Mouse (Mus musculus): Measurements from ENCODE around the gene Wipi1. TPM values are rescaled to one million over a fixed set of nuclear protein-coding genes. Genes with fewer than 3 reads are reported as not detected.

Wipi1 gene
- polyA plus RNA-seq, 1 experiment from 2014 or later, result 23.3 TPM

- no peak overlapping the region for H3K9ac ChIP-seq (ENCODE audit: low read length)
- no peaks in the 10 kb centered on the region for H3K4me1 ChIP-seq (ENCODE audit: control insufficient read depth, insufficient read depth, low read length)
- H3K9me3 ChIP-seq (ENCODE audit: control insufficient read depth, low read length), result no peaks in the 10 kb centered on the region
- H3K27ac ChIP-seq (replicated peaks; ENCODE audit: low read depth, low read length), result no peak overlapping the region
- ATAC-seq (ENCODE audit: insufficient number of reproducible peaks, low FRiP score, low TSS enrichment, low read depth), result no peak
- 89% methylated on average over 9 of the region's 9 CpGs for WGBS
- H3K36me3 ChIP-seq (ENCODE audit: control insufficient read depth, insufficient read depth, low read length), result peaks cover 12% of the 10 kb centered on the region; the same call in 1 of the 2 replicates
- H3K4me2 ChIP-seq (ENCODE audit: low read depth, severe bottlenecking), result no peak overlapping the region
- H3K4me3 ChIP-seq (ENCODE audit: low read depth, low read length), result no peak overlapping the region
- DNase-seq (ENCODE audit: low spot score), result no peak
- H3K27me3 ChIP-seq (ENCODE audit: control insufficient read depth, insufficient read depth, low read length), result no peaks in the 10 kb centered on the region
Measured at GRCm38 (mm10) chr11:109579999-109580398, 31.8 kb downstream of the Wipi1 start.

DNA sequence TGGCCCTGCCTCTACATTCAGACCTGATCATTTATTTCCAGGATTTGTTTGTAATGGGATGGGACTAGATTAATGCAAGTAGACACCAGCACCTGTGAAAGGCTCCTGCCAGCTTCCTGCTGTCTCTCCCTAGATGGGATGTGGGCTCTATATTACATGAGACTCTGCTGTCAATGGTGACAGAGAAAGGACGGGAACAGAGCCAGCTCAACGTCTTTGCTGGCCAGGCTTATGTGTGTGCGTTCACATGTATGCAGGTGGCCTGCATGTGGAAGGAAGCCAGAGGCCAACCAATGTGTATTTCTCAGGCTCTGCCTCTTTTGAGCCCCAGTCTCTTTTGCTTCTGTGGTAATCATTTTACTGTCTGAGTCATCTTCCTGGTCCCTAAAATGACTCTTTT lies 33.2 kb downstream of the Wipi1 start:
- WGBS, result 88% methylated on average over 3 of the region's 3 CpGs
- no peak overlapping the region for H3K27ac ChIP-seq (replicated peaks; ENCODE audit: low read depth, low read length)

DNA sequence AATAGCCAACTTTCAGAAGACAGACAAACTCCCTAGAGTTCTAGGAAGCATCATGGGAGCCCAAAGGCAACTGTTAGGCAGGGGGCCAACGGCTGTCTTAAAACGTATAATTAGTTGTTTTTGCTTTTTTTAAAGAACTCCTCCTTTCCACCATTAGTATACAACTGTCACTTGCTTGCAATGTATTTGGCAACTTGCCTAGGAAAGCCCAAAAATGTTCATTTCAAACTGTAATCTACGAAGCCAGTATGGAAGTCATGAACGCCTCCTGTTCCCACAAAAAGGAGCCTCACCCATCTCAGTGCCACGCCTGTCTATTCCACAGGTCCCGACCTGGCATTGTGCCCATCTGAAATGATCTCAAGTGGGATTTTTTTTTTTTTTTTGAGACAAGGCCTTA lies 35.9 kb downstream of the Wipi1 start:
- WGBS, result 92% methylated on average over 6 of the region's 6 CpGs
- Histone ChIP-seq H3K9ac (ENCODE audit: low read length) (no peak overlapping the region), H3K36me3 (ENCODE audit: control insufficient read depth, insufficient read depth, low read length) (peaks cover 7% of the 10 kb centered on the region; the same call in 1 of the 2 replicates), H3K27ac (replicated peaks; ENCODE audit: low read depth, low read length) (no peak overlapping the region), H3K4me2 (ENCODE audit: low read depth, severe bottlenecking) (no peak overlapping the region), H3K4me3 (ENCODE audit: low read depth, low read length) (no peak overlapping the region), H3K9me3 (ENCODE audit: control insufficient read depth, low read length) (no peaks in the 10 kb centered on the region), H3K4me1 (ENCODE audit: control insufficient read depth, insufficient read depth, low read length) (no peaks in the 10 kb centered on the region), H3K27me3 (ENCODE audit: control insufficient read depth, insufficient read depth, low read length) (no peaks in the 10 kb centered on the region)
- DNase-seq (ENCODE audit: low spot score), result no peak
- ATAC-seq (ENCODE audit: insufficient number of reproducible peaks, low FRiP score, low TSS enrichment, low read depth), result no peak

More for the DNA sequence above, 33.2 kb downstream of the Wipi1 start:
- Histone ChIP-seq H3K4me2 (ENCODE audit: low read depth, severe bottlenecking) (no peak overlapping the region), H3K36me3 (ENCODE audit: control insufficient read depth, insufficient read depth, low read length) (peaks cover 12% of the 10 kb centered on the region; the same call in 1 of the 2 replicates), H3K9me3 (ENCODE audit: control insufficient read depth, low read length) (no peaks in the 10 kb centered on the region), H3K9ac (ENCODE audit: low read length) (no peak overlapping the region), H3K27me3 (ENCODE audit: control insufficient read depth, insufficient read depth, low read length) (no peaks in the 10 kb centered on the region), H3K4me3 (ENCODE audit: low read depth, low read length) (no peak overlapping the region), H3K4me1 (ENCODE audit: control insufficient read depth, insufficient read depth, low read length) (no peaks in the 10 kb centered on the region)
- ATAC-seq (ENCODE audit: insufficient number of reproducible peaks, low FRiP score, low TSS enrichment, low read depth), result no peak
- no peak for DNase-seq (ENCODE audit: low spot score)

DNA sequence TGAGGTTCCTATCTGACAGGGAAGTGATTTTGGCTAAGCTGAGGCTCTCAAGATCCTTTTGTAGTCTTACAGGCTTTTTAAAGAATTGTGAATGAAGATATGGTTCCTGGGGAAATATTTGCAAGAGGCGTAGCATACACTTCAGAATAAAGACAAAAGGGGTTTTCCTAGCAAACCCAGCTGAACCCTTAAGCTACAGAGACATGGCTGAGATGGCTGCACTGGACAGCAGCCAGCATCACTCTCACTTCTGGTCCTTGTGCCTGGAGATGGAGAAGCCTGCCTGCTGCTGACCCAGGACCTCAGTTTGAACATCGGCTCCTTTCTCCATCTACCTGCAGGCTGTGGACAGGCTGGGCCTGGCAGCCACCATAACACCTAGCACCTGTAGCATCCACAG lies 37.2 kb downstream of the Wipi1 start:
- no peak for ATAC-seq (ENCODE audit: insufficient number of reproducible peaks, low FRiP score, low TSS enrichment, low read depth)
- H3K36me3 ChIP-seq (ENCODE audit: control insufficient read depth, insufficient read depth, low read length), result peaks cover 6% of the 10 kb centered on the region; the same call in 1 of the 2 replicates
- H3K27me3 ChIP-seq (ENCODE audit: control insufficient read depth, insufficient read depth, low read length), result no peaks in the 10 kb centered on the region
- no peaks in the 10 kb centered on the region for H3K9me3 ChIP-seq (ENCODE audit: control insufficient read depth, low read length)
- H3K4me2 ChIP-seq (ENCODE audit: low read depth, severe bottlenecking), result no peak overlapping the region
- no peak overlapping the region for H3K9ac ChIP-seq (ENCODE audit: low read length)
- WGBS, result 96% methylated on average over 2 of the region's 2 CpGs
- no peaks in the 10 kb centered on the region for H3K4me1 ChIP-seq (ENCODE audit: control insufficient read depth, insufficient read depth, low read length)
- no peak overlapping the region for H3K27ac ChIP-seq (replicated peaks; ENCODE audit: low read depth, low read length)
- H3K4me3 ChIP-seq (ENCODE audit: low read depth, low read length), result no peak overlapping the region
- DNase-seq (ENCODE audit: low spot score), result no peak

GRCm38 (mm10) chr11:109572051-109572450 lies 39.7 kb downstream of the Wipi1 start:
- Histone ChIP-seq H3K27me3 (ENCODE audit: control insufficient read depth, insufficient read depth, low read length) (no peaks in the 10 kb centered on the region), H3K9ac (ENCODE audit: low read length) (no peak overlapping the region), H3K27ac (replicated peaks; ENCODE audit: low read depth, low read length) (no peak overlapping the region), H3K36me3 (ENCODE audit: control insufficient read depth, insufficient read depth, low read length) (peaks cover 3% of the 10 kb centered on the region; the same call in 1 of the 2 replicates), H3K4me3 (ENCODE audit: low read depth, low read length) (no peak overlapping the region), H3K4me2 (ENCODE audit: low read depth, severe bottlenecking) (no peak overlapping the region), H3K4me1 (ENCODE audit: control insufficient read depth, insufficient read depth, low read length) (no peaks in the 10 kb centered on the region), H3K9me3 (ENCODE audit: control insufficient read depth, low read length) (no peaks in the 10 kb centered on the region)
- DNase-seq (ENCODE audit: low spot score) (no peak), ATAC-seq (ENCODE audit: insufficient number of reproducible peaks, low FRiP score, low TSS enrichment, low read depth) (no peak)
- 86% methylated on average over 11 of the region's 11 CpGs for WGBS

DNA sequence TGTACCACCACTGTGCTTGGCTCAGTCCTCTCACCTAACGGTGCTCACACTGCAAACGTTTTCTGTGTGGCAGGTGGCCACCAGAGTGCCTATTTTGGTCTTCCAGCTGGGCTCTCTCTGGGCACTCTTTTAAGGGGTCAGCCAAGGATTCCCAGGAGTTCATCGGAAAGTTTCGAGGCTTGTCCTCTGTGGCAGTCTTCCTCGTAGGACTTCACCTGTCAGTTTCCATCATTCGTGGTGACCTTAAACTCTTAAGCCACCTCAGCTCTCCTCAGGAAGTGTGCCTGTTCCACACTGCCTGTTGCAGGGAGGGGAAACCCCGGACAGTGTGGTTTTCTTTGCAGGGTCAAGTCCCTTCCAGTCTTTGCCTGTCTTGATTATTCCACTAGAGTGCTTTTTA lies 42.0 kb downstream of the Wipi1 start:
- Histone ChIP-seq H3K4me3 (ENCODE audit: low read depth, low read length) (no peak overlapping the region), H3K9me3 (ENCODE audit: control insufficient read depth, low read length) (no peaks in the 10 kb centered on the region), H3K27ac (replicated peaks; ENCODE audit: low read depth, low read length) (no peak overlapping the region), H3K4me1 (ENCODE audit: control insufficient read depth, insufficient read depth, low read length) (no peaks in the 10 kb centered on the region), H3K9ac (ENCODE audit: low read length) (no peak overlapping the region), H3K27me3 (ENCODE audit: control insufficient read depth, insufficient read depth, low read length) (no peaks in the 10 kb centered on the region), H3K36me3 (ENCODE audit: control insufficient read depth, insufficient read depth, low read length) (no peaks in the 10 kb centered on the region), H3K4me2 (ENCODE audit: low read depth, severe bottlenecking) (no peak overlapping the region)
- no peak for ATAC-seq (ENCODE audit: insufficient number of reproducible peaks, low FRiP score, low TSS enrichment, low read depth)
- WGBS, result 71% methylated on average over 7 of the region's 7 CpGs
- no peak for DNase-seq (ENCODE audit: low spot score)

GRCm38 (mm10) chr11:109569007-109569618 lies 42.7 kb downstream of the Wipi1 start:
- H3K9ac ChIP-seq (ENCODE audit: low read length), result no peak overlapping the region
- WGBS, result 75% methylated on average over 12 of the region's 12 CpGs
- ATAC-seq (ENCODE audit: insufficient number of reproducible peaks, low FRiP score, low TSS enrichment, low read depth), result no peak

GRCm38 (mm10) chr11:109564466-109565214 lies 47.1 kb downstream of the Wipi1 start:
- no peak for DNase-seq (ENCODE audit: low spot score)
- Histone ChIP-seq H3K9me3 (ENCODE audit: control insufficient read depth, low read length) (no peaks in the 10 kb centered on the region), H3K9ac (ENCODE audit: low read length) (no peak overlapping the region), H3K27ac (replicated peaks; ENCODE audit: low read depth, low read length) (no peak overlapping the region), H3K27me3 (ENCODE audit: control insufficient read depth, insufficient read depth, low read length) (no peaks in the 10 kb centered on the region), H3K36me3 (ENCODE audit: control insufficient read depth, insufficient read depth, low read length) (no peaks in the 10 kb centered on the region), H3K4me3 (ENCODE audit: low read depth, low read length) (no peak overlapping the region), H3K4me1 (ENCODE audit: control insufficient read depth, insufficient read depth, low read length) (no peaks in the 10 kb centered on the region), H3K4me2 (ENCODE audit: low read depth, severe bottlenecking) (no peak overlapping the region)
- ATAC-seq (ENCODE audit: insufficient number of reproducible peaks, low FRiP score, low TSS enrichment, low read depth), result no peak
- WGBS, result 85% methylated on average over 15 of the region's 15 CpGs

More at GRCm38 (mm10) chr11:109569007-109569618, 42.7 kb downstream of the Wipi1 start:
- H3K4me1 ChIP-seq (ENCODE audit: control insufficient read depth, insufficient read depth, low read length), result no peaks in the 10 kb centered on the region
- no peak overlapping the region for H3K4me3 ChIP-seq (ENCODE audit: low read depth, low read length)
- no peak overlapping the region for H3K4me2 ChIP-seq (ENCODE audit: low read depth, severe bottlenecking)
- no peaks in the 10 kb centered on the region for H3K27me3 ChIP-seq (ENCODE audit: control insufficient read depth, insufficient read depth, low read length)
- H3K36me3 ChIP-seq (ENCODE audit: control insufficient read depth, insufficient read depth, low read length), result no peaks in the 10 kb centered on the region
- H3K9me3 ChIP-seq (ENCODE audit: control insufficient read depth, low read length), result no peaks in the 10 kb centered on the region
- DNase-seq (ENCODE audit: low spot score), result no peak
- H3K27ac ChIP-seq (replicated peaks; ENCODE audit: low read depth, low read length), result no peak overlapping the region

All from limb, embryonic 11.5 days (tissue).